Mouse (Mus musculus) hindlimb bud, embryonic 11.5 days (tissue): ENCODE data around the gene Gdpd2.

Experiments
- DNase-seq: peaks from one replicate; pipeline ENCODE4 v3.0.0-alpha.2; 2012; ENCODE audit warnings: low read depth, low spot score; ENCODE audit errors: extremely low spot score

The Gdpd2 gene

DNA sequence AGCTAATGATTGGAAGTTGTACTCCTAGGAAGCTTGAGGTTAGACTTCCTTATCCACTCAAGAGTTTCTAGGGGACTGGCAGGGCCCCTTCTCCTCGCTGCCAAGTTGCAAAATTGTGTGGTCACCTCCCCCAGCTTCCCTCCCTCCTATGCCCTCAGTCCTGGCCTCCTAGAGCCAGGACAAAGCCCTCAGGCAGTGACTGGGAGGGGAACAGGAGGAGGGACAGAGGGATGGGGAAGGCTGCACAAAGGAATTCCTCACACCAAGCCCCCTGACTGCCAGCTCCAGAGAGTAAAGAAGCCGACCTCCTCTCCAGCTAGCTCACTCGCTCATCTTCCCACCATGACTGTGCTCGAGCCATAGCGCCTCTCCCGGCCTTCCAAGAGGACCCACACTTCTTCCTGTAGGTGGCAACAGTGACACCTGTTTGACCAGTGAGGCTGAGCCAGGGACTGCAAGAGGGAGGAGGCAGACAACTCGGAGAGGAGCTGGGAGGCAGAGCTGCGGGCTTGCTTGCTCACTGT, at the start of gene Gdpd2:
Gene Gdpd2 (plus strand): TSS at position 209 of the 524 bp plus-strand sequence.
- DNase-seq, result no peak

DNA sequence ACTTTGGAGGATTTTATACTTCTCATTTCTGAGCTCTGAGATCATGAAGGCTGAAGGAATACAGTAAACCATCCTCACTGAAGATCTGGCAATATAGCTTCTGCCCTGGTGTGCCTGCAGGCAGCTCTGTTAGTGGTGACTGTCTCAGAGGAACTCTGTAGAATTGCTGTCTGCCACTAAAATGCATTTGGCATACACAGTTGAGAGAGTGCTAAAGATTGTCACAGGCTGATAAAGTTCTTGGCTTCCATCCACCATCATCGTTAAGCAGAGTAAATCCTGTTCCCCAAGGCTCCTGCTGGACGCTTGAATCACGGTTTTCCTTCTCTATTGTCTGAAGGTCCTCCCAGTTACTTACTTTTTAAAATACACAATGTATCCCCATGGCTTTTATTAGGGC, 43.1 kb upstream of the Gdpd2 start:
- DNase-seq, result no peak

DNA sequence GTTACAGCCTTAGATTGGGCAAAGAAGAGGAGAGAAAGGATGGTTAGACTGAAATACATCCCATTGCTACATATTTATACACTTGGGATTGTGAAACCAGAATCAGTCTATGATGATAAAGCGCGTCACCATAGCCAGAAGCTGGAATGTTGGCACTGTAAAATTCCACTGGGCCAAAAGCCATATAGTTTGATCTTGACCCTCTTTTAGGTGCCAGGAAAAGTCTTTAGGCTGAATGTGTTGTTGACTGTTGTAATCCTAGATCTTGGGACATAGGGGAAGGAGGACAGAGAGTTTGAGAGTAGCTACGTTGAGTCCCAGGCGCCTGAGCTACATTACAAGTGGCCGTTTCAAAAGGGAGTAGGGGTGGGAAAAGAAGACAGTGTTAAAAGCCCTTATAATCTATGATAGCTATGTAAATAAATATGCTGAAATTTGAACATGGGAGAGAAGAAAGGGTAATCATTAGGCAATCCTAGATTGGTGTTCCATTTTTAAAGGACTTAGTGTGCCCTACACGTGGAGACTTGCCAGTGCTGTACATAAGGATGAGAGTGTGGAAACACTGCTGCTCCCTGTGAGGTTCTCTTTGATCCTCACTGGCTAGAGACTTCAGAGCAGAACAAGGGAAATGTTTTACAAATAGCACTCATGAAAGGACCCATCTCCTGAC, 42.2 kb upstream of the Gdpd2 start:
- DNase-seq, result no peak

- DNase-seq, result no peak
Measured at GRCm38 (mm10) chrX:100688033-100688370, 41.7 kb upstream of the Gdpd2 start.

DNA sequence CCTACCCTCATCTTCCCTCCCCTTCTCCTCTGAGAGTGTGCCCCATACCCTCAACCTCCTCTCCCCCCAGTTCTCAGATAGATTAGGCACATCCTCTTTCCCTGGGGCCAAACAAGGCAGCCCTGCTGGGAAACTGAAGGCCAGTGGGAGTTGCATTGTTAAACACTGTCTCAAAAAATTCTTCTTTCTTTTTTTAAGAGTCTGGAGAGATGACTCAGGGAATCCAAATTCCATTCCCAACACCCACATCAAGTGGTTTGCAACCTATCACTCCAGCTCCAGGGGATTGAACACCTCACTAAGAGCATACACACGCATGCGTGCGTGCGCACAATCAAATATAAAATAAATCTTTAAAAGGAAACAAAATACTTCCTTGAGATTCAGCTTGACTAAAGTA, 32.9 kb upstream of the Gdpd2 start:
- no peak for DNase-seq

GRCm38 (mm10) chrX:100708032-100708431, 21.6 kb upstream of the Gdpd2 start:
- no peak for DNase-seq

DNA sequence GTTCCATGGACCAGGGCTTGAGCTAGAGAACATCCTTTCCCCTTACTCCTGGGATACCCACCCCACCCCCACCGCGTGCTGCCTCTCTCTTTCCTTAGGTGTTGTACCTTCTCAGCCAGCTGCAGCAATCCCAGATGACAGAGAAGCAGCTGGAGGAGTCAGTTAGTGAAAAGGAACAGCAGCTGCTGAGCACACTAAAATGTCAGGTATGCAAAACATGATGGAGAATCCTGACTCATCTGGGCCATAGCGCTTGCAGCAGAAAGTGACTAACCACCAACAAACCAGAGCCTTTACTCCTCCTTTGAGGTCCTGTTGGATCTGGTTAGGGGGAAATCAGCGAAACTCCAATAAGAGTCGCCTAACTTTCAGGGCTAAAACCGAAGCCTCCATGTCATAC, 13.5 kb upstream of the Gdpd2 start:
- DNase-seq, result no peak

GRCm38 (mm10) chrX:100728947-100729346, 726 bp upstream of the Gdpd2 start:
- no peak for DNase-seq

GRCm38 (mm10) chrX:100730266-100730665, 593 bp downstream of the Gdpd2 start:
- DNase-seq, result no peak

- DNase-seq, result no peak
Measured at GRCm38 (mm10) chrX:100734359-100734758, 4.7 kb downstream of the Gdpd2 start.

DNA sequence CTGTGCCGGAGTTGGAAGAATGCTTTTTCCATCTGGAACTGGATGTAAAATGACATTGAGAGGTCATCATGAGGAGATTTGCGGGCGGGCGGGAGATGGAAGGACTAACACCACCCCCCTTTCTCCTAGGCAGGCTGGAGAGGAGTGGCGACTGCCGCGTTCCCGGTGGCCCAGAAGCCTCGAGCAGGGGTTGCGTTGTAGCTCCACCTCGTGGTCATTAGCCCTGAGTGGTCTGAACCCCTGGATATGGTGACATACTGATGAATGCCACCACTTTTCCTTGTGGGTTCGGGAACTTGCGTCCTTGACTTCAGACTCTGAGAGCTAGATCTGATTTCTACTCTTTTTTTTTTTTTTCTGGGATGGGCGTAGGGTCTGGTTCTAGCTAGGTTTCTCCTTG, 9.2 kb downstream of the Gdpd2 start:
- DNase-seq, result no peak

DNA sequence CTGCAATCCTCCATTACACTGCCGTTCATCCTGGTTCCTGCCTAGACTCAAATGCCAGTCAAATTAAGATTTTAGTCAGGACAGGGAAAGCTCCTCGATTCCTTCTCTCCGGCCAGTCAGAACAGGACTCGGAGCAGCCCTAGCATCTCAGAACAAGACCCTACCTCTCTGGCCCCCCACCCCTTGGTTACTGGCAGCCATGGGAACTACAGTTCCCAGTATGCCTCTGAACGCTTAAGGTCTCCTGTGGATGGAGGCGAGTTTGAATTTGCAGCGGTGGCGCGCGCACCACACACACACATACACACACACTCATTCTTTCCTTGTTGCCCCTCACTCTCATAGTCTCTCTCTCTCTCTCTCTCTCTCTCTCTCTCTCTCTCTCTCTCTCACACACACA, 9.8 kb downstream of the Gdpd2 start:
- DNase-seq, result no peak

- DNase-seq, result no peak
Measured at GRCm38 (mm10) chrX:100740785-100741184, 11.1 kb downstream of the Gdpd2 start.

- DNase-seq, result no peak
Measured at GRCm38 (mm10) chrX:100741940-100742339, 12.3 kb downstream of the Gdpd2 start.

GRCm38 (mm10) chrX:100765855-100766254, 36.2 kb downstream of the Gdpd2 start:
- no peak for DNase-seq

DNA sequence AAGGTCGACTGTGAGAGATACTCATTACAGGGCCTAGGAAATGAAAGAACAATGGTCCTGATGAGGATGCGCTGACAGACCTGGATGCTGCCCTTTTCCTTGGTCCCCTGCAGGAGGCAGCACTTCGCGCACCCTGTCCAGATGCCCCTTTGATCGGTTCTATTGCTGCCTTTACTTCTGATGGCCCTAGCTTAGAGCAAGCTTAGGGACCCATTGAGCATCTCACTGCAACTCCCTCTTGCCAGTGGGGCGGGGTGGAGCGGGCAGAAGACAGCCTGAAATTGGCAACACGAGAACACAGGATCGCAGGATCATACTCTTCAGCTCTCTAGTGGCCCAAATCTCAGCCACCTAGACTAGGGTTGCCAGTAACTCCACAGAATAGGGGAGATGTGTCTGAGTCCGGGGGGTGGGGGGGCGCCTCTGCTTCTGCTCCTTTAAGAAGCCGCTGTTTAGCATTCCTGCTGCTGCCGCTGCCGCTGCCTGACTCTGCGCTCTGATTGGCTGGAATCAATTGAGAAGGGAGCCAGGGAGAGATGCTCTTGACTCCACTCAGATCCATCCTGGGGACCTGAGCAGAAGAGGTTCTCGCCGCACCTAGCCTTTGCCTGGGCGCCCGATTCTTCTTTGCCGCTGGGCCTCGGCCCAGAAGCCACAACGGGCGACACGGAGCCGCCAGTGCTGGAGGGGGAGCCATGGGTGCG, 37.7 kb downstream of the Gdpd2 start, which contains the start of gene Dlg3:
Gene Dlg3 (plus strand): TSS at position 542 of the 704 bp plus-strand sequence.
- no peak for DNase-seq

- no peak for DNase-seq
Measured at GRCm38 (mm10) chrX:100767885-100768626, 38.4 kb downstream of the Gdpd2 start.

- DNase-seq, result no peak
Measured at GRCm38 (mm10) chrX:100769281-100769680, 39.6 kb downstream of the Gdpd2 start.

DNA sequence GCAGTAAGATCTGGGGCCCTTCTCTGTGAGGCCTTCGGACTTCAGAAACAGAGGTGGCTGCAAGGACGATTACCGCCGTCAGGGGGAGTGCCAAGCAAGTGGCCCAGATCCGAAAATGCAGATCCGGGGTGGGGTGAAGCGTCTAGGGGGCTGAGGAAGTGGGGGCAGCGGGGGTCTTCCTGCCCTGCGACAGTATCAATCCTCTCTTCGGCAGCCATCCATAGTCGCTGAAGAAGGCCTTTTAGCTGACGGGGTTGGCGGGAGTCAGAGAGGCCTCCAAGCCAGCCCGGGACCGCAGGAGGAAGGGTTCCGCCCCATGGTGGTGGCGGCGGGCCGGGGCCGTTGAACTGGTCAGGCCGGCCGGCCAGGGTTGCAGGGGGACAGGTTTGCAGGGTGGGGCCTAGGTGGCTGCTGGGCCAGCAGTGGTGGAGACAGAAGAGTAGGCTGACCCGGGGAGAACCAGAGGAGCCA, 44.7 kb downstream of the Gdpd2 start:
- DNase-seq, result no peak

DNA sequence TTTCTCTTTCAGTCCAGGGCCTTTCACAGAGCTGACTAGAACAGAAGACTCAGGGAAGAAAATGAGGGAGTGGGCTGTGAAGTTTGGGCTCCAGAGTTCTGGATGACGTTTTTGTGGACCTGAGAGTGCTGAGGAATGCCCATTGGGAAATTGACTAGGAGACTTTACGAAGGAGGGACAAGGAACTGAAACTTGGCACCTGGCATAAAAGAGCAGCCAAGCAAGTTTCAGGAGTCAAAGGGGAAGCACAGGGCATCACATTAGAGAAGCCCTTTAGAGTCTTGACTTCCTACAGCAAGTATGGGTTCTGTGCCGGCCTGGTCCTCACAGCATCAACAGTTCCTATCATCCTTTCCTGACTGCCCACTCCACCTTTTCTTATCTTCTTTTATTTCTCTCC, 45.7 kb downstream of the Gdpd2 start:
- no peak for DNase-seq

DNA sequence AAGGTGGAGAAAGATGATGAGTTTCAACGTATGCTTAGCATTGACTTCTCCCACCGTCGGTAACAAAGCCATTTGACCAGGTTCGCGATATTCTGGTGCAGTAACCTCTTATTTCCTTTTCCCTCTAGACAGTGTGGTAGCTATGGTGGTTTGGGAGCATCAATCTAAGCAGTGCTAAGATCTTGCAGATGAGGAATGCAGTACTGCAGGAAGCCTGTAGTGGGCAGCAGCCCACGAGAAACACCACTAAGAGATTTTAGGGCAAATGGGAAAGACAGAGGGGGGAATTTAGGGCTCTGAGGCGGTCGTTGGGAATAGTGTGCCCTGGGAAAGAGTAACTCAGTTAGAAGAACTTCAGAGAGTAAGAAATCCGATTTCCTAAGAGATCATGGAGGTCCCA, 46.8 kb downstream of the Gdpd2 start:
- peak; percentile 52 for DNase-seq
